Mouse (Mus musculus) bone marrow macrophage, adult 2 months (primary cell): ENCODE results near the gene Cdc73.

Experiments used
- CTCF ChIP-seq: IDR thresholded peaks from 2 replicates; pipeline ENCODE4 v1.5.1; 2012; ENCODE audit warnings: low read depth, mild to moderate bottlenecking, low read length, moderate library complexity
- POLR2A ChIP-seq: IDR thresholded peaks from 2 replicates; pipeline ENCODE4 v1.6.1; 2012; ENCODE audit warnings: mild to moderate bottlenecking, low read depth, low read length, borderline replicate concordance

GRCm38 (mm10) chr1:143730899-143731298, 28.2 kb upstream of the Cdc73 start:
- TF ChIP-seq POLR2A (no peak), CTCF (no peak)
